Mouse (Mus musculus): ENCODE results near the gene Prdx4.
"Not testable (repeated sequence)": the region's sequence is repeated elsewhere in the genome, so short reads cannot be mapped to it uniquely, and the experiment has no call there.

Gene Prdx4

GRCm38 (mm10) chrX:155340654-155341053 lies at the start of gene Prdx4:
Prdx4 (minus strand) TSS chrX:155340754.
- no peak for DNase-seq (ENCODE audit: low spot score in 2 of 2)

GRCm38 (mm10) chrX:155376538-155376937 lies 36.0 kb upstream of the Prdx4 start:
- DNase-seq (ENCODE audit: low spot score in 2 of 2) = peak; percentile 28 to 59

GRCm38 (mm10) chrX:155375458-155375857 lies 34.9 kb upstream of the Prdx4 start:
- no peak for DNase-seq (ENCODE audit: low spot score in 2 of 2)

GRCm38 (mm10) chrX:155370110-155370509 lies 29.6 kb upstream of the Prdx4 start:
- DNase-seq (ENCODE audit: low spot score in 2 of 2) = not testable (repeated sequence)

- DNase-seq (ENCODE audit: low spot score in 2 of 2) = no peak
Measured at GRCm38 (mm10) chrX:155365095-155365494, 24.5 kb upstream of the Prdx4 start.

GRCm38 (mm10) chrX:155346249-155346648 lies 5.7 kb upstream of the Prdx4 start:
- DNase-seq (ENCODE audit: low spot score in 2 of 2) = no peak

GRCm38 (mm10) chrX:155337905-155338721 lies 2.4 kb downstream of the Prdx4 start:
- peak; percentile 51 to 87 for DNase-seq (ENCODE audit: low spot score in 2 of 2)

GRCm38 (mm10) chrX:155337567-155337904 lies 3.0 kb downstream of the Prdx4 start:
- DNase-seq (ENCODE audit: low spot score in 2 of 2) = no peak

GRCm38 (mm10) chrX:155318005-155318404 lies 22.5 kb downstream of the Prdx4 start:
- DNase-seq (ENCODE audit: low spot score in 2 of 2) = peak in 1 of 2 experiments; percentile 48

GRCm38 (mm10) chrX:155306390-155306789 lies 34.2 kb downstream of the Prdx4 start:
- no peak for DNase-seq (ENCODE audit: low spot score in 2 of 2)

GRCm38 (mm10) chrX:155280427-155281044 lies 60.0 kb downstream of the Prdx4 start:
- no peak for DNase-seq (ENCODE audit: low spot score in 2 of 2)

- DNase-seq (ENCODE audit: low spot score in 2 of 2) = no peak
Measured at GRCm38 (mm10) chrX:155278483-155278882, 62.1 kb downstream of the Prdx4 start.
